Mouse (Mus musculus) liver, embryonic 15.5 days (tissue): ENCODE results near the gene Arhgap1. TPM values are rescaled to one million over a fixed set of nuclear protein-coding genes. Genes with fewer than 3 reads are reported as not detected.
A peak's percentile ranks its signal among the peaks of the same experiment; 100 is the strongest.

Experiments used
- ATAC-seq: fragments of 200-750 bp; cut with Nextera tagmentation; 2 replicates; pipeline ENCODE4 v1.8.0; 2017; ENCODE audit warnings: moderate number of reproducible peaks, mild to moderate bottlenecking, moderate library complexity; ENCODE audit not compliant: insufficient read depth
- H3K27ac ChIP-seq: fragments of 300-500 bp; sonication (generic); replicated peaks from 2 replicates; pipeline ENCODE4 v1.5.1; 2015; ENCODE audit warnings: mild to moderate bottlenecking, inconsistent platforms
- H3K27me3 ChIP-seq: fragments of 300-500 bp; sonication (generic); 2 replicates; pipeline ENCODE4 v1.6.1; 2015; ENCODE audit warnings: mild to moderate bottlenecking, inconsistent platforms
- H3K36me3 ChIP-seq: fragments of 300-500 bp; sonication (generic); replicated peaks from 2 replicates; pipeline ENCODE4 v1.6.1; 2015; ENCODE audit warnings: moderate library complexity, mild to moderate bottlenecking, inconsistent platforms
- H3K4me1 ChIP-seq: fragments of 300-500 bp; sonication (generic); replicated peaks from 2 replicates; pipeline ENCODE4 v1.6.1; 2015; ENCODE audit warnings: inconsistent platforms
- H3K4me2 ChIP-seq: fragments of 300-500 bp; sonication (generic); 2 replicates; pipeline ENCODE4 v1.6.1; 2015; ENCODE audit warnings: moderate library complexity, mild to moderate bottlenecking, inconsistent platforms
- H3K4me3 ChIP-seq: fragments of 300-500 bp; sonication (generic); replicated peaks from 2 replicates; pipeline ENCODE4 v1.5.1; 2015; ENCODE audit warnings: mild to moderate bottlenecking, inconsistent platforms
- H3K9ac ChIP-seq: fragments of 300-500 bp; sonication (generic); 2 replicates; pipeline ENCODE4 v1.6.1; 2015; ENCODE audit warnings: moderate library complexity, mild to moderate bottlenecking, inconsistent platforms
- H3K9me3 ChIP-seq: fragments of 300-500 bp; sonication (generic); replicated peaks from 2 replicates; pipeline ENCODE4 v1.6.1; 2016; ENCODE audit warnings: inconsistent platforms
- WGBS: fragments of 180-500 bp; shearing (Covaris S2); methylation state at CpG from one replicate; pipeline ENCODE4 v1.1.7; 2015; ENCODE audit warnings: mixed read lengths; ENCODE audit not compliant: insufficient replicate concordance; 5-methylcytosine and 5-hydroxymethylcytosine counted together
- polyA plus RNA-seq: library from polyadenylated mRNA; unstranded; fragments of >200 nt; fragmentation: Nextera tagmentation; extraction: Ambion mirVana; gene quantifications from 2 replicates; pipeline ENCODE4 v1.2.1, GENCODE M21; 2015

The Arhgap1 gene
- polyA plus RNA-seq, 1 experiment from 2014 or later: 42.5 TPM

DNA sequence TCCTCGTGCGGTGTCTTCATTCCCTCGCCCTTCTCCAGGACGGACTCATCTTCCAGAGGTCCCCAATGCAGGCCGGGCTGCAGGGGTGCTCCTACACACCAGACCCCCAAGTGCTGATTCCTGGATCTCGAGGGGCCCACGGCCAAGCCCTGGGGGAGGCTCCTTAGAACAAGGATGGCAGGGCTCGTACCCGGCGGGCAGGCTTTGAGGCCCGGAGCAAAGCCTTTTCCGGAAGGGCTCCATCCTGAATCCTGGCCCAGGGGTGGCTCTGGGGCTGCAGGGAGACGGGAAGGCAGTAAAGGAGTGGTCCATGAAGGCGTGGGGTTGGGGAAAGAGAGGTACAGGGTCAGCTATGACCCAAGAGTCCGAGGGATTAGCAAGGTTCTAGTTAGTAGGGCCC is 508 bp upstream of the Arhgap1 start:
- Histone ChIP-seq H3K27me3 (no peaks in the 10 kb centered on the region), H3K4me1 (peaks cover 49% of the 10 kb centered on the region), H3K4me2 (peak overlapping the region; percentile 86), H3K27ac (peak overlapping the region; percentile 84), H3K4me3 (peak overlapping the region; percentile 71), H3K9ac (peak overlapping the region; percentile 67), H3K9me3 (no peaks in the 10 kb centered on the region), H3K36me3 (peaks cover 59% of the 10 kb centered on the region)
- 1% methylated on average over 15 of the region's 15 CpGs for WGBS
- no peak for ATAC-seq

- Histone ChIP-seq H3K4me3 (peak overlapping the region; percentile 71), H3K36me3 (peaks cover 59% of the 10 kb centered on the region), H3K9me3 (no peaks in the 10 kb centered on the region), H3K27me3 (no peaks in the 10 kb centered on the region), H3K4me2 (peak overlapping the region; percentile 86), H3K27ac (peak overlapping the region; percentile 84), H3K4me1 (peaks cover 41% of the 10 kb centered on the region), H3K9ac (peak overlapping the region; percentile 62)
- 6% methylated on average over 16 of the region's 16 CpGs for WGBS
- ATAC-seq: peak; percentile 49
These were observed 818 bp downstream of the Arhgap1 start for GRCm38 (mm10) chr2:91650360-91650995.

DNA sequence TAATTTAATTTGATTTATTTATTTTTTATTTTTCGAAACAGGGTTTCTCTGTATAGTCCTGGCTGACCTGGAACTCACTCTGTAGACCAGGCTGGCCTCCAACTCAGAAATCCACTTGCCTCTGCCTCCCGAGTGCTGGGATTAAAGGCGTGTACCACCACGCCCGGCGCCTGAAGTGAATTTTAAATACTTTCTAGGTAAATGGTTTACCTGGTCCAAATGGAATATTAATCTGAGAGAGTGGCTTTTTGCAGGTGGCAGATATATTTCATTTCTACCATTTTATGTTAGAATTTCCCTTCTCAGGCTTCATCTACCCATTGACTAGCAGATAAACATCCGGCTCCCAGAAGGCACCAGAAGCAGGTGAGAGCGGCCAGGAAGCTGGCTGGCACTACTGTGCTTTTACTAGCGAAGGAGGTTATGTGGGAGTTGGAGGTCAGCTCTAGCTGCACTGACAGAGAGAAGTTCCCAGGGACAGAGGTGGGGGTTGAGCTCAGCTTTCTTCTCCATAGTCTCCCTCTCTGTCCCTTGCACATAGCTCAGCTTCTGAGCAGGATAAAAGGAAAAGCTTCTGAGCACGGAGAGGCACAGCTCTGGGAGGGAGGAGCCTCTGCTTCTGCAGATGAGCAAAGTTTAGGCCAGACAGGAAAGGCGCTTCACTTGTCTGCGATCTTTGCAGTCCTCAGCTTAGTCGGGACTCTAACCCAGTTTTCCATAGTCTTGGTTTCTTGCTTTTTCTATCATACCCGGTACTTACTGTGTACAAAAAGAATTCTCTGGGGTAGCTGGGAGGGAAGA is 2.0 kb downstream of the Arhgap1 start:
- WGBS: 77% methylated on average over 14 of the region's 14 CpGs
- no peaks in the 10 kb centered on the region for H3K9me3 ChIP-seq
- ATAC-seq: no peak
- H3K4me3 ChIP-seq: peak overlapping the region; percentile 71
- H3K36me3 ChIP-seq: peaks cover 59% of the 10 kb centered on the region
- H3K9ac ChIP-seq: no peak overlapping the region
- H3K4me1 ChIP-seq: peaks cover 41% of the 10 kb centered on the region
- no peak overlapping the region; the same call in 1 of the 2 replicates for H3K27ac ChIP-seq
- H3K27me3 ChIP-seq: no peaks in the 10 kb centered on the region
- H3K4me2 ChIP-seq: peak overlapping the region; percentile 86

DNA sequence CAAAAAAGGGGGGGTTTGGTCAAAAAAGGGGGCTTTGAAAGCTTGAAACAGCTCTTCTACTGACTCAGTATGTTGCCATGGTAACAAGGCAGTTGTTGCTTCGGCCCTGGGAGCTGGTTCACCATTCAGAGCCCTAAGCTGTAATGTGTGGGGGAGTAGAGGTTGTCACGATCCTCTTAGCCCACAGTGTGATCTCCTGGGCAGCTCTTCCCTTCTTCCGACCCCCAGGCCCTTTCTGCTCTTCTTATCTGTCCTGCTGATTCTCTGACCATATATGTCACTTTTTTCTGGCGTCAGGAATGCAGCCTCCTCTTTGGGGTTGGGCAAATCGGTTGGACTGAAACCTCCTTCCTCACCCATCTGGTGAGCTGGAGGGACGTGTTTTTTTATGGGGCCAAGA is 3.2 kb downstream of the Arhgap1 start:
- H3K9ac ChIP-seq: no peak overlapping the region
- H3K4me3 ChIP-seq: no peak overlapping the region
- peaks cover 59% of the 10 kb centered on the region for H3K36me3 ChIP-seq
- WGBS: 52% methylated on average over 6 of the region's 6 CpGs
- H3K4me1 ChIP-seq: peaks cover 41% of the 10 kb centered on the region
- no peaks in the 10 kb centered on the region for H3K27me3 ChIP-seq
- H3K9me3 ChIP-seq: no peaks in the 10 kb centered on the region
- H3K4me2 ChIP-seq: no peak overlapping the region
- no peak overlapping the region for H3K27ac ChIP-seq
- ATAC-seq: no peak

DNA sequence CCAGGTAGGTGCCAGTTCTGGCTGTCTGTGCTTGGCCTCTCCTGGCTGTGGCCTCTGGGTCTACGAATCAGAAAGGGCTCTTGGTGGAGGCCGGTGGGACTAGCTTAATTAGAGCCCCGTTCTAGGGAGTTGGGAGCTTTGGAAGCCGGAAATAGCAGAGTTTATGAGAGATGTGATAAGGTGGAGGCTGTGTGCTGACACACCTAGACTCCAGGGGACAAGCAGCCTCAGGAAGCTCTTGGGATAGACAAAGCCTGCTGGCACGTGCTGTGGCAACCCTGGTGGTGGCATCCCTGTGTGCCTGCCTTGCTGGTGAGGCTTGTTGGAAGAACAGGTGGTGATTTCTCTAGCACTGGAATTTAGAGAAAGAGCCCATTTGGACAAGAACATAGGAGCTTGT is 5.7 kb downstream of the Arhgap1 start:
- Histone ChIP-seq H3K4me3 (no peak overlapping the region), H3K4me1 (peaks cover 27% of the 10 kb centered on the region), H3K9ac (no peak overlapping the region), H3K36me3 (peaks cover 79% of the 10 kb centered on the region), H3K9me3 (no peaks in the 10 kb centered on the region), H3K27ac (no peak overlapping the region), H3K4me2 (no peak overlapping the region), H3K27me3 (no peaks in the 10 kb centered on the region)
- ATAC-seq: no peak
- WGBS: 77% methylated on average over 5 of the region's 5 CpGs

DNA sequence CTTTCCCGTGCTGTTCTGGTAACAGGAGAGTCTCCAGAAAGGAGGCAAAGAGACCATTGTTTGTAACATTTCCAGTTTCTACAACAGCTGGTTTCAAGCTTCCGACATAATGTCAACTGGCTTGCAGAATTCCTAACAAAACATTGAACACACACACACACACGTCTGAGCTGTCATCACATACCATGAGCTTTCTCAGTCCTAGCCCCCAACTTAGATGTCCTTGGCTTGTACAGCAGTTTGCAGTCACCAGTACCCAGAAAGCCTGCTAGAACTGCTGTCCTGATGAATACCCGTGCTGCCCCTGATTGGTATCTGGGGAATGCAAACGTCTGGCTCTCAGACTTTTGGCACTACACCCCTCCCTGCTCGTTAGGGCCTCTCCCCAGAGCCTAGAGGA is 6.2 kb downstream of the Arhgap1 start:
- WGBS: 59% methylated on average over 6 of the region's 6 CpGs

DNA sequence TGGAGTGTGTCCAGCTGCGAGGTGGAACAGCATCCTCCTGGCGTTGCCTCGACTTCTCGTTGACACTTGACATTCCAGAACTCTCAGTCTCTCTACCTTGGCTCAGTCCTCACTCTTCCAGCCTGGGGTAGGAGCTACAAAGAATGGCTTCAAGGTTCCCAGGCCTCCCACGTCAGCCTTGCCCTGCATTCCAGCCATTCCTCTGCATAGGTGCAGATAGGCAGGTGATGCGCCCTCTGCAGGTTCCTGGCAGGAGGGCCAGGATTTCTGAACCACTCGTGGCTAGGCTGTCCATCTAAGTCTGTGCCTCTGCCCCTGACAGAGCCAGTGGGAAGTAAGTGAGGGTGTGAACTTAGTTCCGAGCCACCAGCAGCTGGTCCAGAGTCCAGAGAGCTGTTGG is 7.1 kb downstream of the Arhgap1 start:
- H3K4me3 ChIP-seq: no peak overlapping the region
- H3K4me2 ChIP-seq: no peak overlapping the region
- H3K9ac ChIP-seq: no peak overlapping the region
- no peaks in the 10 kb centered on the region for H3K9me3 ChIP-seq
- H3K36me3 ChIP-seq: peaks cover 90% of the 10 kb centered on the region
- no peak overlapping the region for H3K27ac ChIP-seq
- H3K4me1 ChIP-seq: peaks cover 14% of the 10 kb centered on the region
- 73% methylated on average over 8 of the region's 8 CpGs for WGBS
- H3K27me3 ChIP-seq: no peaks in the 10 kb centered on the region
- peak; percentile 5; the same call in 1 of the 2 replicates for ATAC-seq

More for the DNA sequence above, 6.2 kb downstream of the Arhgap1 start:
- no peaks in the 10 kb centered on the region for H3K27me3 ChIP-seq
- ATAC-seq: no peak
- H3K4me2 ChIP-seq: no peak overlapping the region
- no peak overlapping the region for H3K27ac ChIP-seq
- H3K4me3 ChIP-seq: no peak overlapping the region
- H3K4me1 ChIP-seq: peaks cover 24% of the 10 kb centered on the region
- no peak overlapping the region for H3K9ac ChIP-seq
- H3K36me3 ChIP-seq: peaks cover 80% of the 10 kb centered on the region
- no peaks in the 10 kb centered on the region for H3K9me3 ChIP-seq

DNA sequence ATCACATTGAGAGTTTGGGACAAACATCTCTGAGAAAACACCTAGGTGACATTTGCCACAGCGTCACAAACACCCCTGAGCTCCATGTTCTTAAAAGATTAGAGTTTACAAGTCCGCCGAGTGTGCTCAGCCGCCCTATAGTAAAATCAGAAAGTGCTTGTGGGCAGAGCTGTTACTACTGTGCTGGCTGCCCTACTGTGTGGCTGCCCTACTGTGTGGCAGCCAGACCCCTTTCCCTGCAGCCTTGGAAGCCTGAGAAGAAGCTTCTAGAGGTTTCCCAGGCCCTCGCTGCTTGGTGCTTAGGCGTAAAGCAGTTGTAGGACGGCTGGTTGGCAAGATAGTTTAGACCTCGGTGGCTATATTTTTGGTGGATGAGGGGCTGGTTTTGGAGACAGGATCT is 10.0 kb downstream of the Arhgap1 start:
- Histone ChIP-seq H3K9me3 (no peaks in the 10 kb centered on the region), H3K27ac (no peak overlapping the region), H3K36me3 (peaks cover 91% of the 10 kb centered on the region), H3K9ac (no peak overlapping the region), H3K4me1 (no peaks in the 10 kb centered on the region), H3K4me3 (no peak overlapping the region), H3K4me2 (no peak overlapping the region), H3K27me3 (no peaks in the 10 kb centered on the region)
- WGBS: 86% methylated on average over 8 of the region's 8 CpGs
- no peak for ATAC-seq

DNA sequence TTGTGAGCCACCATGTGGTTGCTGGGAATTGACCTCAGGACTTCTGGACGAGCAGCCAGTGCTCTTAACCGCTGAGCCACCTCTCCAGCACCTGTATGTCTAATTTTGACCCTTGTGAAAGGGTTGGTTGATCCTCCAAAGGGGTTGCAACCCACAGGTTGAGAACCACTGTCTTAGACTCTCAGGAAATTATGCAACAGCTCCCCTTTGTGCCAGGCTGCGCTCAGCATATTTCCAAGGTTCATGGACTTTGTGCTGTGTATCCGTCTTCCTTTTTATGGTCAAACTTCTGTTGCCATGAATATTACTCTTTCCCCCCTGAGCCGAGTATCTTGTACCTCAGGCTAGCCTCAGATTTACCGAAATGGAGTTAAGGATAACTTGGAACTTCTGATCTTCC is 11.3 kb downstream of the Arhgap1 start:
- no peak overlapping the region for H3K9ac ChIP-seq
- no peaks in the 10 kb centered on the region for H3K4me1 ChIP-seq
- no peak overlapping the region for H3K27ac ChIP-seq
- H3K36me3 ChIP-seq: peaks cover 84% of the 10 kb centered on the region
- no peak for ATAC-seq
- H3K4me2 ChIP-seq: no peak overlapping the region
- no peak overlapping the region for H3K4me3 ChIP-seq
- no peaks in the 10 kb centered on the region for H3K27me3 ChIP-seq
- WGBS: 70% methylated on average over 6 of the region's 6 CpGs
- no peaks in the 10 kb centered on the region for H3K9me3 ChIP-seq

- H3K4me2 ChIP-seq: no peak overlapping the region
- peaks cover 81% of the 10 kb centered on the region for H3K36me3 ChIP-seq
- H3K9ac ChIP-seq: no peak overlapping the region
- no peak overlapping the region for H3K27ac ChIP-seq
- no peak overlapping the region for H3K4me3 ChIP-seq
- ATAC-seq: no peak; the same call in 1 of the 2 replicates
- H3K4me1 ChIP-seq: no peaks in the 10 kb centered on the region
- no peaks in the 10 kb centered on the region for H3K27me3 ChIP-seq
- no peaks in the 10 kb centered on the region for H3K9me3 ChIP-seq
These were observed 15.1 kb downstream of the Arhgap1 start for GRCm38 (mm10) chr2:91664780-91665179.

GRCm38 (mm10) chr2:91666386-91666910 is 16.8 kb downstream of the Arhgap1 start:
- WGBS: 81% methylated on average over 6 of the region's 6 CpGs
- Histone ChIP-seq H3K9ac (no peak overlapping the region), H3K27me3 (no peaks in the 10 kb centered on the region), H3K9me3 (no peaks in the 10 kb centered on the region), H3K36me3 (peaks cover 88% of the 10 kb centered on the region), H3K27ac (no peak overlapping the region), H3K4me2 (no peak overlapping the region), H3K4me3 (no peak overlapping the region), H3K4me1 (no peaks in the 10 kb centered on the region)
- no peak for ATAC-seq
